Mouse (Mus musculus) forebrain, embryonic 14.5 days (tissue): Measurements from ENCODE around the gene Foxo3. TPM values are rescaled to one million over a fixed set of nuclear protein-coding genes. Genes with fewer than 3 reads are reported as not detected.

Source experiments
- ATAC-seq: fragments of 200-750 bp; cut with Nextera tagmentation; 2 replicates; pipeline ENCODE4 v1.8.0; 2017; ENCODE audit warnings: mild to moderate bottlenecking, moderate library complexity
- DNase-seq: peaks from one replicate; pipeline ENCODE4 v3.0.0-alpha.2; 2015; ENCODE audit warnings: low spot score
- H3K27ac ChIP-seq: fragments of 300-500 bp; sonication (generic); 2 replicates; pipeline ENCODE4 v1.5.1; 2014; ENCODE audit warnings: low read depth, mild to moderate bottlenecking, control low read depth, low read length, moderate library complexity
- H3K27me3 ChIP-seq: fragments of 300-500 bp; sonication (generic); replicated peaks from 2 replicates; pipeline ENCODE4 v1.6.1; 2014; ENCODE audit warnings: low read length, control low read depth, mixed read lengths; ENCODE audit not compliant: control insufficient read depth, insufficient read depth
- H3K36me3 ChIP-seq: fragments of 300-500 bp; sonication (generic); 2 replicates; pipeline ENCODE4 v1.6.1; 2014; ENCODE audit warnings: low read length, control low read depth; ENCODE audit not compliant: control insufficient read depth, insufficient read depth
- H3K4me1 ChIP-seq: fragments of 300-500 bp; sonication (generic); 2 replicates; pipeline ENCODE4 v1.6.1; 2014; ENCODE audit warnings: antibody characterized with exemption, low read length, control low read depth; ENCODE audit not compliant: control insufficient read depth, insufficient read depth
- H3K4me2 ChIP-seq: fragments of 300-500 bp; sonication (generic); 2 replicates; pipeline ENCODE4 v1.6.1; 2014; ENCODE audit warnings: mild to moderate bottlenecking, control low read depth, low read length
- H3K4me3 ChIP-seq: fragments of 300-500 bp; sonication (generic); 2 replicates; pipeline ENCODE4 v1.5.1; 2014; ENCODE audit warnings: low read depth, low read length, control low read depth
- H3K9ac ChIP-seq: fragments of 300-500 bp; sonication (generic); 2 replicates; pipeline ENCODE4 v1.6.1; 2014; ENCODE audit warnings: mild to moderate bottlenecking, low read length, control low read depth, moderate library complexity
- H3K9me3 ChIP-seq: fragments of 300-500 bp; sonication (generic); replicated peaks from 2 replicates; pipeline ENCODE4 v1.6.1; 2016; ENCODE audit warnings: low read length, control low read depth, mixed read lengths; ENCODE audit not compliant: control insufficient read depth
- WGBS: fragments of 180-500 bp; shearing (Covaris S2); extraction: QIAGEN DNeasy Blood & Tissue Kit; methylation state at CpG from one replicate; pipeline ENCODE4 v1.1.7; 2014; 5-methylcytosine and 5-hydroxymethylcytosine counted together
- polyA plus RNA-seq: library from polyadenylated mRNA; unstranded; fragments of >200 nt; fragmentation: Nextera tagmentation; extraction: Ambion mirVana; gene quantifications from 2 replicates; pipeline ENCODE4 v1.2.1, GENCODE M21; 2014

Foxo3 gene
- polyA plus RNA-seq, 1 experiment from 2014 or later = 5.4 TPM

DNA sequence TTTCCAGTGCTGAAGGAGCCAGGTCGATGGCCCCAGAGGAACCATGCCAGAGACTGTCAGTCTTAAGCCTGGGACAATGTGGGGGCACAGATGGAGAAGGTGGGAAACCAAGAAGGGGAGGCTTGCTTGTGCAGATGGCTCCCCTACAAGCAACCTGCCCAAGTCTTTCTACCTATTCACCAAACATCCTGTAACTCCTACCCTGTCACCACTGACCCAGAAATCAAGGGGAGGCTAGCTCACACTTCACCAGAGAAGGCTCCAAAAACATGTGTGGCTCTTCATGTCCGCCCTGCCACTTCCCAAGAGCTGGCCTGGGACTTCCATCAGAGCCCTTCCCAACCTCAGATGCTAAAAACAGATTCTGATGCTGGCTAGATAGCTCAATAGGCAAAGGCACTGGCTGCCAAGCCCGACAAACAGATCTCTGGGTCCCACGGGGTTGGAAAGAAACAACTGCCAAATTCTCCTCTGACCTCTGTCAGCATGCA is 48.8 kb downstream of the Foxo3 start:
- whole genome bisulfite sequencing = 53% methylated on average over 4 of the region's 4 CpGs
- H3K4me2 ChIP-seq = no peak overlapping the region
- H3K4me3 ChIP-seq = no peak overlapping the region
- peaks cover 13% of the 10 kb centered on the region; the same call in 1 of the 2 replicates for H3K4me1 ChIP-seq
- H3K27me3 ChIP-seq = no peaks in the 10 kb centered on the region
- H3K27ac ChIP-seq = peak overlapping the region; percentile 35; the same call in 1 of the 2 replicates
- no peaks in the 10 kb centered on the region for H3K36me3 ChIP-seq
- peak; percentile 37 for DNase-seq
- peak; percentile 61 for ATAC-seq
- no peak overlapping the region for H3K9ac ChIP-seq
- H3K9me3 ChIP-seq = no peaks in the 10 kb centered on the region

DNA sequence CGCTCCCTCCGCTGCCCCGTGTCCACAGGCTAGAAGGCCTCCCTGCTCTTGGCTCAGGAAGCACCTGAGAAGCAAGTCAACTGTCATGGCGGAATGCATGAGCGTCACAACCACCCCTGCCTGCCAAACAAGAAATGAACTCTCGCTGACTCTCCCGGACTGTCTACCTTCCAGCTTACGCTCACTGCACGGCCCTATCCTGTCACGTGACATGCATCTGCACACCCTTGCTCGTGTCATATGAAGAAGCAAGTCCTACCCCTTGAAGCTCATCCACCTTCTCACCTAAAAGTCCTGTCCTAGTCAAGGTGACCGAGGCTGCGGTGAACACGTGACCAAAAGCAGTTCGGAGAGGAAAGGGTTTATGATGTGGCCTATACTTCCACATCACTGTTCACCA is 50.4 kb downstream of the Foxo3 start:
- peaks cover 17% of the 10 kb centered on the region for H3K4me1 ChIP-seq
- no peaks in the 10 kb centered on the region for H3K9me3 ChIP-seq
- H3K4me3 ChIP-seq = no peak overlapping the region
- 95% methylated on average over 15 of the region's 15 CpGs for WGBS
- DNase-seq = no peak
- H3K36me3 ChIP-seq = no peaks in the 10 kb centered on the region
- no peaks in the 10 kb centered on the region for H3K27me3 ChIP-seq
- H3K4me2 ChIP-seq = no peak overlapping the region
- H3K27ac ChIP-seq = no peak overlapping the region
- no peak for ATAC-seq
- no peak overlapping the region for H3K9ac ChIP-seq

GRCm38 (mm10) chr10:42225184-42225935 is 51.2 kb downstream of the Foxo3 start:
- Histone ChIP-seq H3K9me3 (no peaks in the 10 kb centered on the region), H3K27ac (no peak overlapping the region), H3K4me2 (no peak overlapping the region), H3K9ac (no peak overlapping the region), H3K4me1 (peaks cover 21% of the 10 kb centered on the region), H3K36me3 (no peaks in the 10 kb centered on the region), H3K4me3 (no peak overlapping the region), H3K27me3 (no peaks in the 10 kb centered on the region)
- ATAC-seq = no peak
- no peak for DNase-seq
- 91% methylated on average over 18 of the region's 18 CpGs for WGBS

DNA sequence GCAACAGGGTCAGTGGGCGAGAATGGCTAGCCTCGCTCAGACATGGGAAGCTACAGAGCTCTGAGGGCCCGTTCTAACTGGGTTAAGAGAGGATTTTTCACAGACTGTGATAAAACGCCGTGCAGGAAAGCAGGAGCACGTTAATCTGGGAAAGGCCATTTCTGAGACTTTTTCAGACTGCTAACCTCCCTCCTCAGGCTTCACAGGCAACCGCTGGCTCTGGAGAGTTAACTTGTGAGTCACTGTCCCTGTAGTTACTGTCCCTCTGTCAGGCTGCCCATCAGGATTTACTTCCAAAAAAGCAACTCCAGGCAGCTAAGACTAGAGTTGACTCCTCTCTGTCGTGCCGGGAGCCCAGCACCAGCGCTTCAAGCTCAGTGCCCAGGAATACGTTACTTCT is 54.6 kb downstream of the Foxo3 start:
- WGBS = 76% methylated on average over 11 of the region's 11 CpGs
- ATAC-seq (no peak), DNase-seq (no peak)
- H3K27ac ChIP-seq = no peak overlapping the region
- peaks cover 11% of the 10 kb centered on the region for H3K4me1 ChIP-seq
- no peaks in the 10 kb centered on the region for H3K9me3 ChIP-seq
- no peak overlapping the region for H3K4me2 ChIP-seq
- H3K4me3 ChIP-seq = no peak overlapping the region
- no peaks in the 10 kb centered on the region for H3K36me3 ChIP-seq
- H3K9ac ChIP-seq = no peak overlapping the region
- H3K27me3 ChIP-seq = no peaks in the 10 kb centered on the region

DNA sequence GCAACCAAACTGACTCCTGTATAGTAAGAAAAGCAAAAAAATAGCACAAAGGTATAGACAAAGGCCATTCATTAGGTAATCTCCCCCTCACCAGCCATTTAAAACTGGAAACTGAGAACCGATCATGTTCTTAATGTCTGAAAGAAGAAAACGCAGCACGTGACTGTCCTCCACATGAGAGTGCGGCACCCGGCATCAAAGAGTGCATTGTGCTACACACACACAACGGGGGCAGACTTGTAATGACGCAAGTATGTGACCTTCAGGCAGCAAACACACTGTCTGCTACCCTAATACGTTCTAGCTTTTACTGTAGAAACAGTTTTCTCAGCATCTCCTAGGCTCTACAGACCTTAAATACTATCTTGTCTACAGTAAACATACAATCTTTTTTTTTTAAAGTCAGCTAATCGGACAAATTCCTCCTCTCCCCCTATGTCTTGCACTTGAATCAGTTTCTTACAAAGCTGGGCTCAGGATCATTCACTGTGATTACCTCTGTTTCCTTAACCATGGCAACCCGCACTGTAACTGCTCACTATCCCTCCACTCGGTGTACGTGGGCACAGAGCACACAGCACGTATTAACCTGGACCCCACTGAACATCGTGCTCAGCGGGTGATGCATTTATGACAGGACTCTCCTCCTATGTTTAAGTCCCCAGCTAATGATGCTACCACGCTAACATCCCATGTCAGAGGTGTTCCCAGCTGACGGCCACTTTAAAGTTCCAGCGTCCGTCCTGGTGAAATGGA is 55.2 kb downstream of the Foxo3 start:
- no peaks in the 10 kb centered on the region for H3K9me3 ChIP-seq
- DNase-seq (peak; percentile 62), ATAC-seq (peak; percentile 62)
- H3K36me3 ChIP-seq = no peaks in the 10 kb centered on the region
- H3K4me2 ChIP-seq = peak overlapping the region; percentile 10; the same call in 1 of the 2 replicates
- H3K27ac ChIP-seq = no peak overlapping the region
- H3K4me3 ChIP-seq = no peak overlapping the region
- H3K4me1 ChIP-seq = peaks cover 11% of the 10 kb centered on the region
- 47% methylated on average over 19 of the region's 19 CpGs for WGBS
- H3K9ac ChIP-seq = no peak overlapping the region
- no peaks in the 10 kb centered on the region for H3K27me3 ChIP-seq

- Histone ChIP-seq H3K9me3 (no peaks in the 10 kb centered on the region), H3K4me3 (no peak overlapping the region), H3K4me1 (peaks cover 11% of the 10 kb centered on the region), H3K4me2 (no peak overlapping the region), H3K27ac (no peak overlapping the region), H3K9ac (no peak overlapping the region), H3K27me3 (no peaks in the 10 kb centered on the region), H3K36me3 (no peaks in the 10 kb centered on the region)
- WGBS = 80% methylated on average over 5 of the region's 5 CpGs
- ATAC-seq (no peak), DNase-seq (no peak)
Measured at GRCm38 (mm10) chr10:42220418-42220952, 56.1 kb downstream of the Foxo3 start.

DNA sequence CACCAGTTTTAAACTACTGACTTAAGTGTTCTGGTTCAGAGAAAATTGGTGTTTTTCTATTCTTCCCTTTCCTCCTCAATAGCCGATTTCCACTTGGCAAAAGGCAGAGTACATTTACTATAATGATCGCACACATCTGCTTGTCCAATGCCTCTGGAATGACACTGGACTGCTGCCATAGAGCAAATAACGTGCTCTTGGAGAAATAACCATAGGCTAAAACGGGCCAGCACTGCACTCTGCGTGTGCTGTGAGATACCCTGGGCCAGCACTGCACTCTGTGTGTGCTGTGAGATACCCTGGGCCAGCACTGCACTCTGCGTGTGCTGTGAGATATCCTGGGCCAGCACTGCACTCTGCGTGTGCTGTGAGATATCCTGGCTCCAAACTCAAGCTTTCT is 65.1 kb downstream of the Foxo3 start:
- DNase-seq = peak; percentile 46
- H3K9ac ChIP-seq = no peak overlapping the region
- no peak overlapping the region for H3K4me3 ChIP-seq
- H3K4me2 ChIP-seq = no peak overlapping the region
- ATAC-seq = no peak
- no peak overlapping the region for H3K27ac ChIP-seq
- WGBS = 75% methylated on average over 7 of the region's 7 CpGs
- H3K36me3 ChIP-seq = no peaks in the 10 kb centered on the region
- H3K27me3 ChIP-seq = no peaks in the 10 kb centered on the region
- H3K9me3 ChIP-seq = no peaks in the 10 kb centered on the region
- H3K4me1 ChIP-seq = no peaks in the 10 kb centered on the region

- no peaks in the 10 kb centered on the region for H3K4me1 ChIP-seq
- H3K4me3 ChIP-seq = no peak overlapping the region
- WGBS = 76% methylated on average over 2 of the region's 2 CpGs
- no peak overlapping the region for H3K4me2 ChIP-seq
- H3K9ac ChIP-seq = no peak overlapping the region
- no peaks in the 10 kb centered on the region for H3K27me3 ChIP-seq
- DNase-seq (no peak), ATAC-seq (no peak)
- no peak overlapping the region for H3K27ac ChIP-seq
- no peaks in the 10 kb centered on the region for H3K9me3 ChIP-seq
- no peaks in the 10 kb centered on the region for H3K36me3 ChIP-seq
Measured at GRCm38 (mm10) chr10:42210641-42211040, 65.9 kb downstream of the Foxo3 start.
